Mouse (Mus musculus) retina, adult 2 months (tissue): Measurements from ENCODE around the gene Arrb1.

ENCODE experiments used
- DNase-seq: peaks from one replicate; pipeline ENCODE4 v3.0.0-alpha.2; 2012; ENCODE audit warnings: low read depth, low spot score

The Arrb1 gene

GRCm38 (mm10) chr7:99537183-99537756 lies 2.0 kb downstream of the Arrb1 start:
- no peak for DNase-seq

GRCm38 (mm10) chr7:99538421-99538820 lies 3.2 kb downstream of the Arrb1 start:
- DNase-seq: no peak

GRCm38 (mm10) chr7:99539201-99539891 lies 4.1 kb downstream of the Arrb1 start:
- DNase-seq: no peak

GRCm38 (mm10) chr7:99540016-99540415 lies 4.8 kb downstream of the Arrb1 start:
- no peak for DNase-seq

- DNase-seq: no peak
Observed at GRCm38 (mm10) chr7:99541204-99541603, 5.9 kb downstream of the Arrb1 start.

GRCm38 (mm10) chr7:99544272-99544671 lies 9.0 kb downstream of the Arrb1 start:
- DNase-seq: no peak

- DNase-seq: no peak
Observed at GRCm38 (mm10) chr7:99545885-99546745, 10.8 kb downstream of the Arrb1 start.

- DNase-seq: no peak
Observed at GRCm38 (mm10) chr7:99547584-99548487, 12.6 kb downstream of the Arrb1 start.

- no peak for DNase-seq
Observed at GRCm38 (mm10) chr7:99549668-99550067, 14.4 kb downstream of the Arrb1 start.

- no peak for DNase-seq
Observed at GRCm38 (mm10) chr7:99551623-99552022, 16.4 kb downstream of the Arrb1 start.

GRCm38 (mm10) chr7:99553222-99553884 lies 18.1 kb downstream of the Arrb1 start:
- DNase-seq: no peak

- DNase-seq: no peak
Observed at GRCm38 (mm10) chr7:99553885-99554269, 18.6 kb downstream of the Arrb1 start.

GRCm38 (mm10) chr7:99555862-99556261 lies 20.6 kb downstream of the Arrb1 start:
- no peak for DNase-seq

- no peak for DNase-seq
Observed at GRCm38 (mm10) chr7:99559091-99559490, 23.8 kb downstream of the Arrb1 start.

GRCm38 (mm10) chr7:99562478-99562877 lies 27.2 kb downstream of the Arrb1 start:
- no peak for DNase-seq

- DNase-seq: no peak
Observed at GRCm38 (mm10) chr7:99563224-99563623, 28.0 kb downstream of the Arrb1 start.

GRCm38 (mm10) chr7:99565325-99565881 lies 30.1 kb downstream of the Arrb1 start:
- no peak for DNase-seq

- no peak for DNase-seq
Observed at GRCm38 (mm10) chr7:99570680-99571079, 35.4 kb downstream of the Arrb1 start.

GRCm38 (mm10) chr7:99572931-99573330 lies 37.7 kb downstream of the Arrb1 start:
- no peak for DNase-seq

- no peak for DNase-seq
Observed at GRCm38 (mm10) chr7:99573351-99573750, 38.1 kb downstream of the Arrb1 start.

GRCm38 (mm10) chr7:99578246-99578645 lies 43.0 kb downstream of the Arrb1 start:
- no peak for DNase-seq
